ENCODE assay signal across 15 mouse cellular contexts in genomic region chr13:37845641-37846040, GRCm38 (mm10).
DNase-seq lines count a peak whose midpoint lies in the region; ATAC-seq and TF ChIP-seq lines count a peak whose summit lies in the region.
"Had no signal": no experiment of that assay in that cellular context is flagged by ENCODE, and none has a peak within 500 bp of the region (broad histone marks: within the 10 kb centered on the region; RNA-seq: fewer than 3 reads in every experiment).

No protein-coding gene starts in this region.

- H3K36me3 ChIP-seq in kidney, embryonic 16.5 days (ENCODE audit: insufficient read depth, low read length), result no peaks in the 10 kb centered on the region
- H3K36me3 ChIP-seq in liver, postnatal 0 days (replicated peaks; ENCODE audit: insufficient read depth, low read length), result no peaks in the 10 kb centered on the region
- H3K36me3 ChIP-seq: hindbrain, embryonic 13.5 days had no signal

- intact Hi-C loops in gastrocnemius, adult 2 months (cut with DNase I), result loop anchor here (5.0 kb wide), 1 partner anchor 37 kb away; no protein-coding TSS in a partner anchor

- H3K4me3 ChIP-seq in gastrocnemius, adult 2 months, result no peak overlapping the region
- no peak overlapping the region for H3K4me3 ChIP-seq in kidney, embryonic 16.5 days (ENCODE audit: low read length)
- no peak overlapping the region for H3K4me3 ChIP-seq in brown adipose tissue, adult 24 weeks (ENCODE audit: insufficient read depth, low read depth, low read length)
- H3K4me3 ChIP-seq in liver, postnatal 0 days (ENCODE audit: low read depth, low read length), result no peak overlapping the region
- H3K4me3 ChIP-seq: forebrain, embryonic 13.5 days; hindbrain, embryonic 13.5 days had no signal

- H3K9ac ChIP-seq in kidney, embryonic 16.5 days (replicated peaks; ENCODE audit: low read length), result 0 out of 2 replicates have a peak overlapping the region, but pooled peaks have one; percentile 18
- H3K9ac ChIP-seq in liver, postnatal 0 days (replicated peaks), result peak overlapping the region; percentile 41; the same call in 1 of the 2 replicates
- H3K9ac ChIP-seq: forebrain, embryonic 13.5 days; hindbrain, embryonic 13.5 days had no signal

- ATAC-seq in kidney, embryonic 16.5 days (ENCODE audit: low FRiP score, low TSS enrichment), result no peak
- no peak for ATAC-seq in liver, postnatal 0 days
- ATAC-seq in megakaryocyte-erythroid progenitor cell, adult 5-6 weeks (replicated peaks; ENCODE audit: low FRiP score, low TSS enrichment, poor library complexity, severe bottlenecking), result no peak
- ATAC-seq: forebrain, embryonic 13.5 days had no signal

- no peaks in the 10 kb centered on the region for H3K9me3 ChIP-seq in kidney, embryonic 16.5 days (ENCODE audit: low read length)
- H3K9me3 ChIP-seq in liver, postnatal 0 days (ENCODE audit: low read length), result no peaks in the 10 kb centered on the region
- H3K9me3 ChIP-seq: forebrain, embryonic 13.5 days; hindbrain, embryonic 13.5 days had no signal

- H3K27me3 ChIP-seq in kidney, embryonic 16.5 days (ENCODE audit: insufficient read depth, low read length), result no peaks in the 10 kb centered on the region
- H3K27me3 ChIP-seq in liver, postnatal 0 days (ENCODE audit: insufficient read depth, low read length), result no peaks in the 10 kb centered on the region
- H3K27me3 ChIP-seq: forebrain, embryonic 13.5 days; hindbrain, embryonic 13.5 days had no signal

- no peak for DNase-seq in gastrocnemius, adult 2 months
- DNase-seq in gastrocnemius, postnatal 4 days (ENCODE audit: low spot score in 2 of 2), result no peak
- no peak for DNase-seq in kidney, postnatal 36 days
- no peak for DNase-seq in liver, postnatal 0 days
- no peak for DNase-seq in cerebellum, adult 9-10 months
- DNase-seq: adrenal gland, postnatal 10 days; cerebellum, adult 9-11 months; embryo, embryonic 11 days; gastrocnemius, postnatal 36 days; midbrain, embryonic 14.5 days had no signal

- no peak overlapping the region for H3K4me2 ChIP-seq in kidney, embryonic 16.5 days (replicated peaks; ENCODE audit: low read depth, low read length)
- H3K4me2 ChIP-seq in liver, postnatal 0 days (ENCODE audit: low read depth, low read length), result no peak overlapping the region; the same call in 1 of the 2 replicates
- H3K4me2 ChIP-seq: forebrain, embryonic 13.5 days; hindbrain, embryonic 13.5 days had no signal

- 61% methylated on average over 7 of the region's 7 CpGs for WGBS in kidney, embryonic 16.5 days
- WGBS in liver, postnatal 0 days (ENCODE audit: insufficient replicate concordance), result 36% methylated on average over 7 of the region's 7 CpGs

- H3K4me1 ChIP-seq in kidney, embryonic 16.5 days (ENCODE audit: insufficient read depth, low read length), result peaks cover 47% of the 10 kb centered on the region
- peaks cover 32% of the 10 kb centered on the region for H3K4me1 ChIP-seq in brown adipose tissue, adult 24 weeks (ENCODE audit: control insufficient read depth, insufficient read depth, insufficient read length, low read length)
- H3K4me1 ChIP-seq in liver, postnatal 0 days (ENCODE audit: insufficient read depth), result peaks cover 52% of the 10 kb centered on the region
- H3K4me1 ChIP-seq: forebrain, embryonic 13.5 days; hindbrain, embryonic 13.5 days had no signal

- peak overlapping the region; percentile 96 for H3K27ac ChIP-seq in gastrocnemius, adult 2 months
- peak overlapping the region; percentile 4 for H3K27ac ChIP-seq in kidney, embryonic 16.5 days (ENCODE audit: low read length)
- H3K27ac ChIP-seq in brown adipose tissue, adult 24 weeks (replicated peaks; ENCODE audit: low read depth, low read length), result peak overlapping the region; percentile 17; the same call in 1 of the 2 replicates
- H3K27ac ChIP-seq in liver, postnatal 0 days (ENCODE audit: low read depth), result peak overlapping the region; percentile 45
- H3K27ac ChIP-seq: forebrain, embryonic 13.5 days; hindbrain, embryonic 13.5 days had no signal

- TF ChIP-seq CTCF in gastrocnemius, adult 2 months (IDR thresholded peaks at IDR 0.05), result no peak
- no peak for TF ChIP-seq CTCF in liver, postnatal 0 days (IDR thresholded peaks at IDR 0.05; ENCODE audit: low read depth)

- TF ChIP-seq EP300 in liver, postnatal 0 days (IDR thresholded peaks at IDR 0.05; ENCODE audit: low read depth), result no peak

Comparison
In these comparisons a context has a peak if more than half of its experiments do, and no peak if none do; other contexts are left out.
1. H3K27ac ChIP-seq: peak in every context shown above with its lines; median percentile 96 in gastrocnemius, adult 2 months; 45 in liver, postnatal 0 days; 17 in brown adipose tissue, adult 24 weeks; 4 in kidney, embryonic 16.5 days.